Mouse (Mus musculus): Measurements from ENCODE around the gene Vmp1.

DNA sequence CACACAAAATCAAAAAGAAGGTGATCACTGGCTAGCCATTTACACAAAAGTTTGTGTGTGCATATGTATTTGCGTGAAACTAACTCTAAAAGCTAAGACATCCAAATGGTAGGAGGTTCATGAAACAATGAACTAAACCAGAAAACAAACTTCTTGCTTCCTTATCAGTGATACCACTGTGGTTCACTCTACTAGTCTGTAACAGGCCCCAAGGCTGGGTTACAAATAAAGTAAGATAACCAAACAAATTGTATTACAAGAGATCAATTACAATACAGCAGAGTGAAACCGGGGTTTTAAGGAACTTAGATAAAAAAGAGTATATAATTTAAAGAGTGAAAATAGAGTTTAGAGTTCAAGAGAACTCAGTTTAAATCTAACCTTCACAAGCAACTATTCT, 16.1 kb downstream of the Vmp1 start:
- TF ChIP-seq POLR2A (IDR thresholded peaks at IDR 0.05; ENCODE audit: low read depth, low read length) = no peak
- TF ChIP-seq CTCF (conservative IDR thresholded peaks at IDR 0.05; ENCODE audit: insufficient read depth, insufficient read length, low read depth, low read length) = no peak
